Mouse (Mus musculus) kidney, postnatal 14 days (tissue): ENCODE measurements at regions not wholly inside any gene's neighbourhood (a gene's known extent, or its start where the extent isn't known, plus 50 kb on each side); places are given as distances from the start of the nearest gene placed in this dataset.
A peak's percentile ranks its signal among the peaks of the same experiment; 100 is the strongest.

ENCODE experiments used
- DNase-seq: peaks from one replicate; pipeline ENCODE4 v3.0.0; 2022; ENCODE audit warnings: mixed read lengths

DNA sequence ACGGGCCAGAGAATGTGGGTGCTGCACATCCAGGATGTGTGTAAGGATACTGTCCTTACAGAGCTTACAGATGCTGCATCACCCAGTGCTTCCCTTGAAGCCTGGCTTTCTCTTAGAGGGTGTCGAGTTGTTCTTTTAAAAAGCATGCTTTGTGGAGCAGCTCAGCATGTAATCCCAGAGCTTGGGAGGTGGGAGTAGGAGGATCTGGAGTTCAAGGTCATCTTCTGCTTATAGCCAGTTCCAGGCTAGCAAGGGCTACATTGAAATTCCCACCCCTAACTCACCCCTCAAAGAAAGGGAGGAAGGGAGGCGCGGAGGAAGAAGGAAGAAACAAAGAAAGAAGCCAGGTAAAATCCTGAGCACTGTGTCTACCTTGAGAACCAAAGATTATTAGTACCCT, 76.0 kb upstream of the Gadd45a start:
- no peak for DNase-seq

DNA sequence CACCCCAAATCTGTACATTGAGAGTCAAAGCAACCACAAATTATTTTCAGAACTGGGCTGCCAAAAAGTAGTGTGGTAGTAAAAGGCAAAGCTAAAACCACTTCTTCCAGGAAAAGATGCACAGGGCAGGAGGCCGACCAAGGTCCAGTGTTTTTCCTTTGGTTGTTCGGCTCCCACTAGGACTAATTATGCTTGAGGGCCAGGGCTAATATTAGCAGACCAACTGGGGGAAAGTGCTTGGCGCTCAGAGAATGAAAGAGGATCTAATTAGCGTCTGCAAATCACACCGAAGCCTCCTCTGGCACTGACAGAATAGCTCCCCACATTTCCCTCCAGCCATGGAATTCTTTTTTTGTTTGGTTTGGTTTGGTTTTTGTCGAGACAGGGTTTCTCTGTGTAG, 75.1 kb upstream of the Gadd45a start:
- no peak for DNase-seq

DNA sequence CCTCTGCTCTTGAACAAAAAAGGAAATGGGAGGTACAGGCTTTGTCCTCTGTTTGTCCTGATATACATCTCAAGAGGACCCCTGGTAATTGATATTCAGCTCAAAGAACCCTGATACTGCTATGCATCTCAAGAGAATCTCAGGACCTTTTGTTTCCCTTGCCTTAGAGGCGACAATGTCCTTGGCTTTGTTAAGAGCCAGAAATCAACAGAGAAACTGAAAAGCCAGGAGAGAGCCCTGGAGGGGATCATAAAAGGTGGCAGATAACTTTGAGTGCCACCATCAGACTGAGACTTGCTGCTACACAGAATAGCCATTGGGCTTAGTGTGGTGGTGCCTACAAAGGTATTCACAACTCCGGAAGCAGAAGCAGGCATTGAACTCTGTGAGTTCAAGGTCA, 74.3 kb upstream of the Gadd45a start:
- DNase-seq, result no peak

DNA sequence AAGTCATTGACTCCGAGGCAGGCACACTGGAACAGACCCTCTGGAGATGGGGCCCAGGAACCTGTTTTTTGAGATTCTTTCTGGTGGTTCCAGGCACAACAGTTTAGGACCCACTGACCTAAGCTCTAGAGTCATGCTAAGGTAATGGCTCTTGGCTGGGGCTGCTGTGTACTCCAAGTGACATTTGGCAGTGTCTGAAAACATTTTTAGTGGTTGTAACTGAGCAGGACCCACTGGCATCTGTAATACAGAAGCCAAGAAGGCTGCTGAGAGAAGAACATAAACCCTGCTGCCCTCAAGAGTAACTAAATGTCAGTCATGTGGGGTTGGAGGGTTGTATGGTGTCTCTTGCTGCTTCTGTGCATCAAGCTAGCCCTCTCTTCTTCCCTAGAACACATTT, 73.1 kb upstream of the Gadd45a start:
- DNase-seq, result no peak

DNA sequence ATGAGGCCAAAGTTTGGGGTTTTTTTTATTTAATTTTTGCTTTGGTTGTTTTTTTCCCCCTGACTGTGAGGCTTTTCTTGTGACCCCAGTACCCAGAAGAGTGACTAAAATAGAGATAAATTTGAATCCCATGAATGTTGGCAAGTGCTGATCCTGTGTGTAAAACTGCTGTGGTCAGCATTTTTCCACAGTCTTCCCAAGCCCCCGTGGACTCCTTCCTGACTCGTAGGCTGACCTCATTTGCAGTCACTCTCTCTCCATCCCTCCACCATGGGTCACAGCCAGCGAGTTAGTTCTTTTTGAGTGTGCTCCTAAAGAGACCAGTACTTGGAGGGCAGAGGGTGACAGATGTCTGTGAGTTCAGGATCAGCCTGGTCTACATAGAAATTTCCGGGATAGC, 72.5 kb upstream of the Gadd45a start:
- peak; percentile 52 for DNase-seq

DNA sequence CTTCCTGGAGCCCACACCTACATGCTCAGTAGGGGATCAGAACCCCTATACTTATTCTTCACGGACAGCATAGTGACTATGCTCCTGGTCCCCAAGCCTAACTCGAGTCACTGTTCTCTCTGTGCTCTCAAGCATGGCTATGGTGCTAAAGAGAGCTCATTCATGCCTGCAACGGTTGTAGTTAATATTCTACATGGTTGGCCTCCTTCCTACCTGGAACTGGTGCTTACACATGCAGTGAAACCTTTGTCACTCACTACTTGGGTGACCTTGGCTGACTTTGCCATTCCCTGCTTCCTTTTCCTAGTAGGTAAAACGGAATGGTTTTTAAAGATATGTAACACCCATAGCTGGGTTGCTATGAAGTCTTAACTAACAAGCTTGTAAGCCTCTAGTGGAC, 70.3 kb upstream of the Gadd45a start:
- peak; percentile 89 for DNase-seq

DNA sequence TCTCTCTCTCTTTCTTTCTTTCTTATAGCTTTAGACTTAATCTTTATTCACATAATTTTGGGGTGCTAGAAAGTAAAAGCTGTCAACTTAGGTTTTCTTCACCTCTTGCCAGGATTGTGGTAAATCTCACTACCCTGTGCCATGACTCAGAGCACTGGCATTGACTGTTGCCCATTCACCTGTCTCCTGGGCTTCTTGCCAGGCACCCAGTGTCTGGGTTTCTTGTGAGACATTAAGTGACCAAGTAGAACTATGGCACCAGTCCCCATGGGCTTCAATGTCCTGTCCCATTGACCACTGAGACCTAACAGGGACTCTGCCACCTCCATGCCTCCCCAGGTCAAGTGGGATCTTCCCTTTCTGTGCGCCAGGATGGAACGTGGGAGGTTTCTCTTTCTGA, 69.2 kb upstream of the Gadd45a start:
- DNase-seq, result peak; percentile 77

DNA sequence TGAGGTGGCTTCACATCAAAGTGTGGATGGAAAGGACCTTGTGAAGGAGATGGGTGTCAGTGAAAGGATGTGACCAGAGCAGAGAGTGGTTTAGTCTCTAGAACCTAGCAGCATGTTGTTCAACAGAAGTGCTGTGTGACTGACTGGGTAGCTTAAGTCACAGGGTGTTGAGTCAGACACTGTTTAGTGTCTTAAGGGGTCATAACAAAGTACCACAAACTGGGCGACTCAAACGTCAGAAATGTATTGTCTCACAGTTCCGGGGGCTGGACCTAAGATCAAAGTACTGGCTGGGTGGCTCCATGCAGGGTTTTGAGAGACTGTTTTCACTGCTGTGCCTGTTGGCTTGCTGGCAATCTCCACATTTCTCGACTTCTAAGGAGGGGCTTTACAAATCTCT, 68.1 kb upstream of the Gadd45a start:
- no peak for DNase-seq

DNA sequence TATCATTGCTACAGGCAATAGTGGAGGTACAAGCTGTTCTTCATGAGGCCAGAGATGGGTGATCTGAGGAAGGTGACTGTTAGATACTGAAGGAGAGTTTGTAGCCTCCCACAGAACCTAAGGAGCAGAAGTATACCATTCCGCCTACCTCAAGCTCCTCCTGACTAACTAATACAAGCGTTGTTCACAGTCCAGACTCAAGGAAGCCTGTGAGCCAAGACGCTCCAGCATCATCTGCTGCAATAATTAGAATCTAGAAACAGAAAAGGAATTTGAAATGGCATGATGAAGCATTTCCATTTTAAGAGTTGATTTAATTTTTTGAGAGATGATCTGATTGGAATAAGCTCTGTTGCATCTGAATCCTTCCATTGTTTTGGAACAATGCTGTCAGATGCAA, 66.9 kb upstream of the Gadd45a start:
- no peak for DNase-seq

DNA sequence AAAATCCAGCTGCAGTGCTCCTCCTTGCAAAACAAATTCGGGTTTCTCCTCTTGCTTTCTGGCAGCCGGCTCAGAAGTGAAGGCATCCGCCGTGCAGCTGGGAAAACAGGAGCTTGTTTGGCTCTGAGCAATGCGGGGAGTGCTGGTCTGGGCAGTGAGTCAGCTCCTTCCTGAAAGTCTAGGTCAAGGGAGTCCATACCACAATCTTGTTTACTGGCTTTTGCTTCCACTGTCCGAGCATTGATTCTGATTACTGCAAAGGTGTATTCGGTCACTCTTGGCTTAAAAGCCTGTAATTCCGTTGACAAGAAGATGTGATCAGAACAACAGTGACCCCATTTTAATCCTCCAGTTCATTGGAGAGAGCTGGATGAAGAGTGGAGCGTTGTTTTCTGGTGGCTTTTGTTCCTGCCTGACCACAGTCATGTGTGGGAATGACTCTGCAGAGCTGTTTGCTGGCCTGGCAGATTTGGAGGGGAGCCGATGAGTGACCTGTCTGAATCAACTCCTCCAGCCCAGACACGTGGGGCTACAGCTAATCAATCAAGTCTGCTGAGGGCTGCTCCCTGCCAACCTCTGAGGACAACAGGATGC, 65.4 kb upstream of the Gadd45a start:
- peak; percentile 82 for DNase-seq

DNA sequence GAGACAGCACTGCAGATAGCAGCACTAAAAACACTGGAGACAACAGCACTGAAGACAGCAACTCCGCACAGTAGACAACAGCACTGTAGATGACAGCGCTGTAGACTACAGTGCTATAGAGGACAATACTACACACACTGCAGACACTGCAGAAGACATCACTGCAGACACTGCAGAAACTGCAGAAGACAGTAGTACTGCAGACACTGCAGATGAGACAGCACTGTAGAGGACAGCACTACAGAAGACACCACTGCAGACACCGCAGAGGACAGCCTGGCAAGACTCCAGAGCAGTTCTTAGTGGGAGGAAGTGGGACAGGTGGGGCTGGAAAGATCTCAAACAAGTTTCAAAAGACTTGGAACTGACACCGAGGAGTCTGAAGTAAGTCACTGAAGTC, 64.8 kb upstream of the Gadd45a start:
- DNase-seq, result peak; percentile 57

DNA sequence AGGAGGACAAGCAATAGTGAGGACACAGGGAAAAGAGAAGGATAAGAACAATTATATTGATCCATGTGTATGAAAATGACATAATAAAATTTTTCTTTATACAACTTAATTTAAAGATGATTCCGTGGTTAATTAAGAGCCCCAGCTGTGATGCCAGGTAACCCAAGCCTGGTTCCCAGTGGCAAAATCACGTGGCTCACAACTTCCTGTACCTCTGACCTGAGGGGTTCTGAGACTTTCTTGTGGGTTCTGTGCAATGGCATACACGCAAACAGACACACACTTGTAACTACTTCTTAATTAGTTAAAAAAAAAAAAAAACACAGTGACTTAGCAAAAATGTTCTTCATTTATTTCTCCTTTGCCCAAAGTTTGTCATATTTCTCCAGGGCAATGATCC, 57.2 kb upstream of the Gadd45a start:
- DNase-seq, result no peak

DNA sequence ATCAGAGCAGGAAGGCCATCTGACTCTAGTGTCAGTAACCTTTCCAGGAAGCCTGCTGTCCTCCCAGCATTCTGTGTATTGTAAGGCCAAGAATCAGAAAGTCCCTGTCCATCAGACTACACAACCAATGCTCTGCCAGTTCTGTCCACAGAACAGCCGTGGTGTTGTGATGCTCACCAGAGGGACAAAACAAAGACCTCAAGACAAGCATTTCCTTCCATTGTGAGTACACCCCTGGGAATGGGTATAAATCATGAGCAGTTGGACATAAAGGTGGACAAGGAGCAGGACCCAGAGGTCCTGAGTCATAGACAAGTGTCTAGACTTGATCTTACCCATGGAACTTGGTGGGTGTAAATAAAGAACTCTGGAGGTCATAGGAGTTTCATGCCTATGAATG, 55.9 kb upstream of the Gadd45a start:
- no peak for DNase-seq

DNA sequence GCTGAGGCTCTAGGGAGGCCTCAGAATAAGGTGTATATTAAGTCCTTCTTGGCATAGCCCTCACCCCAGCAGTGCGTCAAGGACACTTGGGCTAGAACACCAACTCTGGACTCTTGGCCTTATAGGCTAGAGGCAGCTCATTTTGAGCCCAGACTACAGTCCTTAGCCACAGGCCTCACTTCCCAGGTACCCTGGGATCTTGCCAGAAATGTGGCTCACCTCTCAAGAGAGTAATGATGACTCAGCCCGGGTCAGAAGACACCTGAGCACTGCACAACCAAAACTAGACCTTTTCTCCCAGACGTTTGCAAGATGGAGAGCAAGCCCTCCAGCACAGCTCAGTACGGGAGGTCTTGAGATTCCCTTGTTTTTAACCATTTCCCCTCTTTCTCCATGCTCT, 52.9 kb upstream of the Gadd45a start:
- DNase-seq, result no peak

DNA sequence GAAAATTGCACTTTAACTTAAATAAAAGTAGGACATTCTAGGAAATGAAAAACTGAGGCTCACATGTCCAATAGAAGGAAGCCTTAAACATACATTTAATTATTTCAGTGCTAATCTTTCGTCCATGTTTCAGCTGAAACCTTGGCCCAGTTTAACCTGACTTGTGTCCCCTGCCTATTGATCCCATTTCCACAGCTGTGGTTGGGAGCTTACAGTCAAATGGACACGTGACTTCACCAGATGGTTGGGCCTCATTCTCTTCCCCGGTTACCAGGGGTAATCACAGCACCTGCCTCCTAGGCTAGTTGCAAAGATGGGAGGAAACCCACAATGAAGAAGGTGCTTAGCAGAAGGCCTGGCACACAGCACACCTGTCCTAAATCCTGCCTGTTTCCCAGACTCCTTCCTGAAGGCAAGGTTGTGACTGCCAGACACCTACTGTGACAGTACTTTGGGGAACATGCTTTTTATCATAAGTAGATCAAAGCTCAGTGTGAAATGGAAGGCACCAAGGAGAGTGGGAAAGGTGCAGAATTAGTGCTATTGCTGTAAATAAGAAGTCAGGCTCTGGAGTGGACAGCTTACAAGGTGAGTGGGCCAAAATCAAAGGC, 52.4 kb upstream of the Gadd45a start:
- DNase-seq, result no peak

DNA sequence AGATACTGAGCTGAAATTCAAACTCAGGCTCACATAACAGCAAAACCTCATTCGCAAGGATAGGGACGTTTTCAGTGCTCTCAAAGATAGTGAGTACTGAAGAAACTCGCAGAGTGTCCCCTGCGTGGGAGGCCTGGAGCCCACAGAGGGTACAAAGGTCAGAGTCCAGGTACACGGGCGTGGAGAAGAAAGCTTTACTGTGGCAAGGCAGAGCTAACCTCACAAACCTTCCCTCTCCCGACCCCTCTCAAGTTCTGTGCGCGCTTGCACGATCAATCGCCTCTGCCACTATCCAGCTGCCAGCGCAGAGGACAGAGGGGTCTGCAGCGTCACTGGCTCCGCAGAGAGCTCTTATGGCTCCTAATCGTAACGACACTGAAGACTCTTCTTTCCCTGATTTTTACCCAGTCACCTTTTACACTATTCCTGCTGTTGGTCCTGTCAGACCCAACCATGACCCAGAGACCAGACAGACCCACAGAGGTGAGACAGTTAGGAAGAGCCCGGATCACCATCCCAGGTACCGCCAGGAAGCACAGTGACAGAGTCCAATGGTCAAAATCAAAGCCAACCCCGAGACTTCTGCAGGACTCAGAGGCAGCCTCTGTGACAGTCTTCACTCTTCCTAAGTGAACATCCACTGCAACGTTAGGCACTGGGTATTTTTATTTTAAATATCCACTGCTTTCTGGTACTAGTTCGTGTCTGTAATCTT, 51.6 kb upstream of the Gadd45a start:
- no peak for DNase-seq

DNA sequence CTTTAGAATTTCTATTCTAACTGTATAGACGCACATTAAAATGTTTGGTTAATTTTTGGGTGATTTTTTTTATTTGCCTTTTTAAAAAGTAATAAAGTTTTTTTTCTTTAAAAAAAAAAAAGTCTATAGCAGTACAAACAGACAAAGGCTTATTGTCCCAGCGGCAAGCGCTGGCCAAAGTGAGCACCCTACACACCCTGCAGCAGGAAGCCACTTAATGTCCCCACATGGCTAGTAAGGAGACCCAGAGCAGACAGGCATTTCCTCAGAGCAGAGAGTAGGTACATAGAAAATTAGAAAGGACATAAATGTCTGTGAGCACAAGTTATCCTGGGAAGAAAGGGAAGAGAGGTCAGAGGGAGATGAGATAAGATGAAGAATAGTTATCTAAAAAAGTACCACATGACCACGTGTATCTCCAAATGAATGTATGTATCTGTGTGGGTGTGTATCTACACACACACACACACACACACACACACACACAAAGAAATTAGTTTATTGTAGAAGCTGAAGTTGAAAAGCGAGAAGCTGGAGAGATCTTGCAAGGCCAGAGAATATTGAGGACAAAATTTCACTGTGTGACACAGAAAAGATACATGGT, 50.7 kb upstream of the Gadd45a start:
- DNase-seq, result no peak

DNA sequence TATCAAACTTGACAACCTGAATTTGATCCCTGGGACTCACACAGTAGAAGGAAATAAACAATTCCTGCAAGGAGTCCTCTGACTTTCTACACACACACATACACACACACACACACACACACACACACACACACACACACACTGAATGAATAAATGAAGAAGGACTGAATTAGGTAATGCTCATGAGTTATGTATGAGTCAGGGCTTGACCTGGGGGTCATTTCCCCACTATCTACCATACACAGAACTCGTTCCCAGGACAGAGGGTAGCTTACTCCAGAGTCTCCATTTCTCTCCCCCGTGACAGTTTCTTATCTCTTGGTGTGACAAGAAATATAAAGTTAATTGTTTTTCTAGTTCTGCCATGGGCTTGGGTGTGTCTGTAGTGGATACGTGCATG, 50.1 kb upstream of the Gadd45a start:
- no peak for DNase-seq
